Mouse (Mus musculus): Measurements from ENCODE around the gene Phf10. TPM values are rescaled to one million over a fixed set of nuclear protein-coding genes. Genes with fewer than 3 reads are reported as not detected.
A peak's percentile ranks its signal among the peaks of the same experiment; 100 is the strongest.
"Not testable (repeated sequence)": the region's sequence is repeated elsewhere in the genome, so short reads cannot be mapped to it uniquely, and the experiment has no call there.

Gene Phf10
- total RNA-seq, 2 experiments from 2014 or later = 55.1 to 55.6 TPM

DNA sequence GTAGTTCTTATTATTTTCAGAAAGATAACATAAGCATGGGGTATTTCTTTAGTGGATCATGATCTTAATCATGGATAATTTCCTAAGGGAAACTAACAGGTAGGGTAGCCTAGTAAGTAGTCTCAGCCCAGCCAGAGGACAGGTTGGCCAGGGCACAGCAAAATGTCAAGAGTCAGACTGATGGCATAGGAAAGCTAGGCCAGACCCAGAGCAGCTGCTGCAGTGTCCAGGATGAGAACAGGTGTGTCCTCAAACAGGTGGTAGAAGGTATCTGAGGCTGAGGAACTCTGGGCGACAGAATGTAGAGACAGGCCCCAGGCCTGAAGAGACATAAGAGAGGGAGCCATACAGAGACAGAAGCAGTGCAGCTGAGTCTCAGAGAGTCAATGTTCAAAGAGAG is 62.1 kb downstream of the Phf10 start:
- no peak overlapping the region for H3K27ac ChIP-seq
- TF ChIP-seq CTCF (conservative IDR thresholded peaks at IDR 0.05) = no peak
- DNase-seq (ENCODE audit: low spot score in 2 of 2) = no peak
- H3K4me3 ChIP-seq = no peak overlapping the region

- not testable (repeated sequence) for H3K27ac ChIP-seq; DNase-seq (ENCODE audit: low spot score in 2 of 2); H3K4me3 ChIP-seq
- 0 out of 2 replicates have a peak, but pooled peaks have one; percentile 12 for TF ChIP-seq CTCF (conservative IDR thresholded peaks at IDR 0.05)
These were observed 66.0 kb downstream of the Phf10 start for GRCm38 (mm10) chr17:14895058-14895457.

Other genes with a start within 250 kb of the Phf10 start
- 1 to 10 TPM; 3.9 to 4.2 TPM for gene Wdr27, start 18.1 kb downstream of the Phf10 start, total RNA-seq (2021)
- gene 1600012H06Rik, start 18.1 kb downstream of the Phf10 start, total RNA-seq (2021) = 10 to 100 TPM; 17.1 to 18.1 TPM
- 1 to 10 TPM; 8.8 to 9.1 TPM for gene 9030025P20Rik, start 17.2 kb upstream of the Phf10 start, total RNA-seq (2021)
- gene Gm3417, start 17.5 kb upstream of the Phf10 start, total RNA-seq (2021) = 1 to 10 TPM in 1 of 2 experiments, not detected in 1; 1.6 TPM
- gene Gm3435, start 48.9 kb upstream of the Phf10 start, total RNA-seq (2021) = 1 to 10 TPM; 5.6 to 5.9 TPM
- gene Ermard, start 79.9 kb upstream of the Phf10 start, total RNA-seq (2021) = 10 to 100 TPM; 53.9 to 69.1 TPM
- 1 to 10 TPM in 1 of 2 experiments, not detected in 1; 1.3 TPM for gene Tcte3, start 80.2 kb upstream of the Phf10 start, total RNA-seq (2021)
- 10 to 100 TPM in 1 of 2 experiments, 1 to 10 TPM in 1; 7.8 to 11.3 TPM for gene Gm3448, start 80.3 kb upstream of the Phf10 start, total RNA-seq (2021)

All from layer of hippocampus, adult 2 months (tissue).